Mouse (Mus musculus): Measurements from ENCODE around the gene Itprid1. TPM values are rescaled to one million over a fixed set of nuclear protein-coding genes. Genes with fewer than 3 reads are reported as not detected.

The Itprid1 gene
- polyA plus RNA-seq, 1 experiment, result not detected

DNA sequence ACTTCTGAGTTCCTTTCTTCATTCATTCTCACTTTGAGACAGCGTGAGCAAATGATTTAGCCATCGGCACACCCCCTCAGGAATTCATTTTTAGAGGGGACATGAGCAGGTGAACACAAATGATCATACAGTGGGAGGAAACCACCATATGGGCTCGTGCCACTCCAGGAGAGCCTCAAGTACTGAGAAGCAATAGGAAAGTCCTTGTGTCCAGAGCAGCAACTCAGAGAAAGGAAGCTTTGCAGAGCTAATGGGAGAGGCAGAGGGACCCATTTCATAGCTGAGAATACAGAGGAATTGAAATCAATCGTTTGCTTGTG, 32.1 kb upstream of the Itprid1 start:
- no peak for DNase-seq
- Histone ChIP-seq H3K4me3 (ENCODE audit: insufficient read depth, low read depth, low read length) (no peak overlapping the region), H3K4me1 (ENCODE audit: control insufficient read depth, insufficient read depth, low read length) (no peaks in the 10 kb centered on the region), H3K27me3 (replicated peaks; ENCODE audit: control insufficient read depth, insufficient read depth, low read length) (no peaks in the 10 kb centered on the region), H3K36me3 (ENCODE audit: control insufficient read depth, insufficient read depth, low read length) (no peaks in the 10 kb centered on the region), H3K27ac (ENCODE audit: insufficient read depth, low read depth, low read length) (no peak overlapping the region)
- 84% methylated on average over 4 of the region's 4 CpGs for WGBS
- TF ChIP-seq CTCF (conservative IDR thresholded peaks at IDR 0.05; ENCODE audit: insufficient read depth, insufficient read length, low read depth, low read length) (no peak), POLR2A (IDR thresholded peaks at IDR 0.05; ENCODE audit: low read depth, low read length) (no peak)

DNA sequence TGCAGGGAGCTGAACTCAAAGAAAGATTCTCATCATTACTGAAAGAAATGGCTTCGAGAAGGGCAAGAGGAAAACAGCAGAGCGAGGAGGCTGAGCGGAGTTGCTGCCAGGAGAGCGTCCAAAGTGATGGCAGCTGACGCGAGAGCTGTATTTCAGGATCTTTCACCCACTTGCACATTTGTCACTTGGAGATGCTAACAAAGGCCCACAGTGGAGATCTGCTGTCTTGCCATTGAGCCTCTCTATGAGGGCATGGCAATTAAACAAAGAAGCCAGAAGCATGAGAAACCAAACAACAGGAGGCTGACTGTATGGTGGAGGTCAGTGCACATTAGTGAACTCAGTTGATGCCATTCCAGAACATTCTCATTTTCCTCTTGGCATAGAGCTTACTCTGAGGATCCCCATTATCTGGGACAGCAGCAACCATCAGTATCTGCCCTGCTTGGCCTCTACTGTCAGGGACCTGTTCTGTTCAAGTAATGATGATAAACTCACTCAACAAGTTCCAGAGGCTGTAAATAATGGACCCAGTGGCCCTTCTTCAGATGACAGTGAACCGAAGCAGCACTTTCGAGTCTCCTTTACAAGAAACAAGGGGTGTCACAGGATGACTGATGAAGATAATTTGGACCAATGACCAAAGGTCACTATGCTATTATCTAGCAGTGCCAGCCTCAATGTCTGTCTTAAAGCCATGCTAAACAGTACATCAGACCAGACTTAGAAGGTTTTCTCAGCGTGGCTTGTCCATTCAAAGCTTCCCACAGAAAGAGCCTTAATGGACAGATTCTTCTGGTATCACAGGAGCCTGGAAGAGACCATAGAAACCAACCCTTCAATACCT, 31.2 kb upstream of the Itprid1 start:
- Histone ChIP-seq H3K27me3 (replicated peaks; ENCODE audit: control insufficient read depth, insufficient read depth, low read length) (no peaks in the 10 kb centered on the region), H3K4me1 (ENCODE audit: control insufficient read depth, insufficient read depth, low read length) (no peaks in the 10 kb centered on the region), H3K4me3 (ENCODE audit: insufficient read depth, low read depth, low read length) (no peak overlapping the region), H3K27ac (ENCODE audit: insufficient read depth, low read depth, low read length) (no peak overlapping the region), H3K36me3 (ENCODE audit: control insufficient read depth, insufficient read depth, low read length) (no peaks in the 10 kb centered on the region)
- WGBS, result 69% methylated on average over 9 of the region's 9 CpGs
- DNase-seq, result no peak
- TF ChIP-seq POLR2A (IDR thresholded peaks at IDR 0.05; ENCODE audit: low read depth, low read length) (no peak), CTCF (conservative IDR thresholded peaks at IDR 0.05; ENCODE audit: insufficient read depth, insufficient read length, low read depth, low read length) (no peak)

DNA sequence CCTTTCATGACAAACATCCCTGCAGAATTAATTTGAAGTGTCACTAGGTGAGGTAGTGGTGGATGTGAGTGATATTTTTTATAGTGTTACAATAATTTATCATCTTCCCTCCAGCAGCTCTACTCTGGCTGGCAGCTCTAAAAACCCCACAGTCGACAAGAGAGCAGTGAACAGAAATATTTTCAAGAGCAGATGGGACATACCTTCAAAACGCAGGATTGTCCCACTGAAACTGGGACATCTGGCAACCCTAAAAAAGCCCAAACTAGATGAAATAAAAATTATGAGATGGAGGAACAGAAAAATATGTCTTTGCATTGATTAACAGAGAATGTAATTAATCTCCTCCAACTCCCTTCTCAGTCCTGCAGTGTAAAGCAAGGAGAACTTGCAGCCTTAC, 30.2 kb upstream of the Itprid1 start:
- TF ChIP-seq POLR2A (IDR thresholded peaks at IDR 0.05; ENCODE audit: low read depth, low read length), result no peak
- TF ChIP-seq CTCF (conservative IDR thresholded peaks at IDR 0.05; ENCODE audit: insufficient read depth, insufficient read length, low read depth, low read length), result no peak
- H3K4me1 ChIP-seq (ENCODE audit: control insufficient read depth, insufficient read depth, low read length), result no peaks in the 10 kb centered on the region
- WGBS, result 60% methylated on average over 2 of the region's 2 CpGs
- H3K27me3 ChIP-seq (replicated peaks; ENCODE audit: control insufficient read depth, insufficient read depth, low read length), result no peaks in the 10 kb centered on the region
- no peaks in the 10 kb centered on the region for H3K36me3 ChIP-seq (ENCODE audit: control insufficient read depth, insufficient read depth, low read length)
- H3K27ac ChIP-seq (ENCODE audit: insufficient read depth, low read depth, low read length), result no peak overlapping the region
- DNase-seq, result no peak
- H3K4me3 ChIP-seq (ENCODE audit: insufficient read depth, low read depth, low read length), result no peak overlapping the region

DNA sequence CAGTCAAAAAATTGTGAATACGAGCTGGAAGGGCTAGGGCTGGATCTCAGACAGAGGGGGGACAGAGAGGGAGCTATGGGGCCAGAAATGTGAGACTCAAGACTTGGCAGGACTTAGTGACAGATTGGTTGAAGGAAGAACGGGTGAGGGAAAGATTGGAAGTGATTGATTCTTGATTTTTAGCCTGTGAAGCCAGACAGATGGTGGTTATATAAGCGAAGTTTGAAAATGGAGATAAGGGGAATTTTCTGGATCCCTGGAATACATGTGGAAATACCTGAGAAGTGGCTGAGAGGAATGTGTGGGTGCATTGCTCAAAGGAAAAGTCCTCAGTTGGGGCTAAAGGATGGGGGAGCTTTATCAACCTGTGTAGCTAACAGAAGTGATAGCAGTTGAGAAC, 28.0 kb upstream of the Itprid1 start:
- H3K4me3 ChIP-seq (ENCODE audit: insufficient read depth, low read depth, low read length), result no peak overlapping the region
- H3K27me3 ChIP-seq (replicated peaks; ENCODE audit: control insufficient read depth, insufficient read depth, low read length), result no peaks in the 10 kb centered on the region
- H3K27ac ChIP-seq (ENCODE audit: insufficient read depth, low read depth, low read length), result no peak overlapping the region
- TF ChIP-seq POLR2A (IDR thresholded peaks at IDR 0.05; ENCODE audit: low read depth, low read length) (no peak), CTCF (conservative IDR thresholded peaks at IDR 0.05; ENCODE audit: insufficient read depth, insufficient read length, low read depth, low read length) (no peak)
- H3K36me3 ChIP-seq (ENCODE audit: control insufficient read depth, insufficient read depth, low read length), result no peaks in the 10 kb centered on the region
- no peak for DNase-seq
- 64% methylated on average over 3 of the region's 3 CpGs for WGBS
- H3K4me1 ChIP-seq (ENCODE audit: control insufficient read depth, insufficient read depth, low read length), result no peaks in the 10 kb centered on the region

DNA sequence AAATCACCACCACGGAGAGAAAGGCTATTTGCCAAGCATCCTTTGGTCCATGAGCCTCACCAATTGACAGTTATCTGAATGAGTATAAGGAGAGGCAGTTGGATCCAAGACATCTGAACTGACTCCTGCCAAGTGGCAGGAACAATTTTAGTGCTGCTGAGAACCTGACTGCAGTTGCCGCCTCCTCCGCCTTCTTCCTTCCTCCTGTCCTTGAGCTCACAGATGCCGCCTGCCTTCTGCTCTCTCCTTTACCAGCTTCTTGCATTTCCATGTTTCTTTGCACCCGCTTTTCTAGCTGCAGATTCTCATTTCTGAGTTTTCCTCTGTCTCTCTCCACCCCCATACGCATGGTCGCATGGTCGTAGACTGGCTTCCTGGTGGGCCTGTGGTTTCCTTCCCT, 25.5 kb upstream of the Itprid1 start:
- H3K4me1 ChIP-seq (ENCODE audit: control insufficient read depth, insufficient read depth, low read length), result no peaks in the 10 kb centered on the region
- no peaks in the 10 kb centered on the region for H3K36me3 ChIP-seq (ENCODE audit: control insufficient read depth, insufficient read depth, low read length)
- no peak overlapping the region for H3K4me3 ChIP-seq (ENCODE audit: insufficient read depth, low read depth, low read length)
- no peak for DNase-seq
- H3K27ac ChIP-seq (ENCODE audit: insufficient read depth, low read depth, low read length), result no peak overlapping the region
- no peak for TF ChIP-seq CTCF (conservative IDR thresholded peaks at IDR 0.05; ENCODE audit: insufficient read depth, insufficient read length, low read depth, low read length)
- no peak for TF ChIP-seq POLR2A (IDR thresholded peaks at IDR 0.05; ENCODE audit: low read depth, low read length)
- 71% methylated on average over 8 of the region's 8 CpGs for WGBS
- no peaks in the 10 kb centered on the region for H3K27me3 ChIP-seq (replicated peaks; ENCODE audit: control insufficient read depth, insufficient read depth, low read length)

DNA sequence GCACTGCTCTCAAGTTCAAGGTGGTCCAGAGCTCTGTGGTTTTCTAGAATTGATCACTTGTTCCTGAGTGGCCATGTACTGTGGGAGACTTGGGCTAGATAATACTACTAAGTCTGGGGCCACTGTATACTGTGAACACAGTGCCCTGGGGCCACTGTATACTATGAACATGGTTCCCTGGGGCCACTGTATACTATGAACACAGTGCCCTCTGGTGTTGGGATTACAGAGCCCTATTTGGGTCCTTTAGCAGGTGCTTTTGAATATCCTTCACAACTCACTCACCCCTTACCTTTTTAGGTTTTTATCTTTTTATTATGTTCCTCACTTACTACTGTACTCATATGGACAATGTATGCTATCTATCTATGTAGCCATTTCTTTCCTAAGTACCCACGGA, 24.3 kb upstream of the Itprid1 start:
- DNase-seq, result no peak
- H3K36me3 ChIP-seq (ENCODE audit: control insufficient read depth, insufficient read depth, low read length), result no peaks in the 10 kb centered on the region
- H3K4me3 ChIP-seq (ENCODE audit: insufficient read depth, low read depth, low read length), result no peak overlapping the region
- 80% methylated on average over 1 of the region's 1 CpGs for WGBS
- TF ChIP-seq CTCF (conservative IDR thresholded peaks at IDR 0.05; ENCODE audit: insufficient read depth, insufficient read length, low read depth, low read length) (no peak), POLR2A (IDR thresholded peaks at IDR 0.05; ENCODE audit: low read depth, low read length) (no peak)
- H3K4me1 ChIP-seq (ENCODE audit: control insufficient read depth, insufficient read depth, low read length), result no peaks in the 10 kb centered on the region
- H3K27ac ChIP-seq (ENCODE audit: insufficient read depth, low read depth, low read length), result no peak overlapping the region
- H3K27me3 ChIP-seq (replicated peaks; ENCODE audit: control insufficient read depth, insufficient read depth, low read length), result no peaks in the 10 kb centered on the region

DNA sequence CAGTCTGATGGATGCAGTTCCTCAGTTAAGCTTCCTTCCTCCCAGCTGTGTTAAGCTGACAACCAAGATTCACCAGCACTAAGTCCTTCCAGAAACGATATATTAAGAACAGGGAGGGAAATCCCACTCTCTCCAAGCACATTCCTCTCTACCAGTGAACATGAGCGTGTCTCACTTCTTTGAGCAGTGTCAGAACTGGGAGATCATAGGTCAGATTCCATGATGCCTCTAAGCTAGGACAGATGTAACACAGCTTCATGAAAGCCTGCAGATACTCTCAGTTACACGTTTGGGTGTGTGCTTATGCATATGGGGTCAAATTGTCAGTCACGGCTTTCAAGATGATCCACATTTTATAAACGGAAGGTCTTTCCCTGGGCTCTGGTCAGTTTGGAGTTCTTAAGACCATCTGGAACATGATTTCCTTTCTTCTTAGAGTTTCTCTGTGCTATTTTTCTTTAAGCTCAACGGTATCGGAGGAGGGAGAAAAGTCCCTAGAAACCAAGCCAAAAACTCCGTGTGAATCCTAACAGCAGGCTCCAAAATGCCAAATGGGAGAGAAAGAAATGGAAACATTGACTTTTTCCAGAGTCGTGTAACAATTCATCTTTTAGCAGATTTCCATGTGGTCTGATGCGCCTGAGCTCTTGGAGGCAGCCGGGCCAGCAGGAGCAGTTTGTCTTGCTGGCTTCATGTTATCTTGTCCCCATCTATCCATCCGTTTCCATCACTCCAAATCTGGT, 22.3 kb upstream of the Itprid1 start:
- H3K27ac ChIP-seq (ENCODE audit: insufficient read depth, low read depth, low read length), result no peak overlapping the region
- no peaks in the 10 kb centered on the region for H3K27me3 ChIP-seq (replicated peaks; ENCODE audit: control insufficient read depth, insufficient read depth, low read length)
- H3K36me3 ChIP-seq (ENCODE audit: control insufficient read depth, insufficient read depth, low read length), result no peaks in the 10 kb centered on the region
- DNase-seq, result no peak
- no peak for TF ChIP-seq CTCF (conservative IDR thresholded peaks at IDR 0.05; ENCODE audit: insufficient read depth, insufficient read length, low read depth, low read length)
- no peak for TF ChIP-seq POLR2A (IDR thresholded peaks at IDR 0.05; ENCODE audit: low read depth, low read length)
- H3K4me3 ChIP-seq (ENCODE audit: insufficient read depth, low read depth, low read length), result no peak overlapping the region
- no peaks in the 10 kb centered on the region for H3K4me1 ChIP-seq (ENCODE audit: control insufficient read depth, insufficient read depth, low read length)
- 60% methylated on average over 12 of the region's 12 CpGs for WGBS
